Mouse (Mus musculus): ENCODE measurements around the gene Ust. TPM values are rescaled to one million over a fixed set of nuclear protein-coding genes. Genes with fewer than 3 reads are reported as not detected.

Ust gene
- polyA plus RNA-seq, 1 experiment from 2014 or later: 4.6 TPM

GRCm38 (mm10) chr10:8224641-8225040 lies 294.0 kb downstream of the Ust start:
- Histone ChIP-seq H3K36me3 (replicated peaks; ENCODE audit: control insufficient read depth, insufficient read depth, low read depth, low read length) (no peaks in the 10 kb centered on the region), H3K27ac (replicated peaks; ENCODE audit: low read depth, low read length) (no peak overlapping the region), H3K4me3 (ENCODE audit: low read depth, low read length) (no peak overlapping the region), H3K4me1 (ENCODE audit: control insufficient read depth, insufficient read depth, low read length) (no peaks in the 10 kb centered on the region), H3K9me3 (replicated peaks; ENCODE audit: control insufficient read depth, low read length) (no peaks in the 10 kb centered on the region), H3K9ac (replicated peaks; ENCODE audit: low read length) (no peak overlapping the region), H3K27me3 (ENCODE audit: control insufficient read depth, insufficient read depth, low read length) (no peaks in the 10 kb centered on the region), H3K4me2 (ENCODE audit: low read depth, low read length) (no peak overlapping the region)
- DNase-seq (ENCODE audit: low spot score): no peak
- no peak for ATAC-seq (replicated peaks; ENCODE audit: insufficient number of reproducible peaks, low FRiP score, low TSS enrichment, low read depth)
- 85% methylated on average over 2 of the region's 2 CpGs for WGBS

- H3K9ac ChIP-seq (replicated peaks; ENCODE audit: low read length): no peak overlapping the region
- no peaks in the 10 kb centered on the region for H3K36me3 ChIP-seq (replicated peaks; ENCODE audit: control insufficient read depth, insufficient read depth, low read depth, low read length)
- DNase-seq (ENCODE audit: low spot score) (no peak), ATAC-seq (replicated peaks; ENCODE audit: insufficient number of reproducible peaks, low FRiP score, low TSS enrichment, low read depth) (no peak)
- no peaks in the 10 kb centered on the region for H3K4me1 ChIP-seq (ENCODE audit: control insufficient read depth, insufficient read depth, low read length)
- no peak overlapping the region for H3K27ac ChIP-seq (replicated peaks; ENCODE audit: low read depth, low read length)
- WGBS: 70% methylated on average over 8 of the region's 8 CpGs
- H3K27me3 ChIP-seq (ENCODE audit: control insufficient read depth, insufficient read depth, low read length): no peaks in the 10 kb centered on the region
- no peaks in the 10 kb centered on the region for H3K9me3 ChIP-seq (replicated peaks; ENCODE audit: control insufficient read depth, low read length)
- H3K4me3 ChIP-seq (ENCODE audit: low read depth, low read length): no peak overlapping the region
- H3K4me2 ChIP-seq (ENCODE audit: low read depth, low read length): no peak overlapping the region
These were observed 294.6 kb downstream of the Ust start for GRCm38 (mm10) chr10:8224046-8224445.

GRCm38 (mm10) chr10:8216946-8217345 lies 301.7 kb downstream of the Ust start:
- no peak for DNase-seq (ENCODE audit: low spot score)
- H3K36me3 ChIP-seq (replicated peaks; ENCODE audit: control insufficient read depth, insufficient read depth, low read depth, low read length): no peaks in the 10 kb centered on the region
- no peak overlapping the region for H3K27ac ChIP-seq (replicated peaks; ENCODE audit: low read depth, low read length)
- 50% methylated on average over 8 of the region's 8 CpGs for WGBS
- H3K4me3 ChIP-seq (ENCODE audit: low read depth, low read length): no peak overlapping the region
- ATAC-seq (replicated peaks; ENCODE audit: insufficient number of reproducible peaks, low FRiP score, low TSS enrichment, low read depth): no peak
- H3K9me3 ChIP-seq (replicated peaks; ENCODE audit: control insufficient read depth, low read length): no peaks in the 10 kb centered on the region
- no peak overlapping the region for H3K9ac ChIP-seq (replicated peaks; ENCODE audit: low read length)
- no peaks in the 10 kb centered on the region for H3K4me1 ChIP-seq (ENCODE audit: control insufficient read depth, insufficient read depth, low read length)
- no peak overlapping the region for H3K4me2 ChIP-seq (ENCODE audit: low read depth, low read length)
- H3K27me3 ChIP-seq (ENCODE audit: control insufficient read depth, insufficient read depth, low read length): no peaks in the 10 kb centered on the region

GRCm38 (mm10) chr10:8215181-8215580 lies 303.4 kb downstream of the Ust start:
- 87% methylated on average over 3 of the region's 3 CpGs for WGBS
- no peak overlapping the region for H3K4me3 ChIP-seq (ENCODE audit: low read depth, low read length)
- H3K4me1 ChIP-seq (ENCODE audit: control insufficient read depth, insufficient read depth, low read length): no peaks in the 10 kb centered on the region
- DNase-seq (ENCODE audit: low spot score): no peak
- no peak overlapping the region for H3K9ac ChIP-seq (replicated peaks; ENCODE audit: low read length)
- no peaks in the 10 kb centered on the region for H3K27me3 ChIP-seq (ENCODE audit: control insufficient read depth, insufficient read depth, low read length)
- no peak overlapping the region for H3K27ac ChIP-seq (replicated peaks; ENCODE audit: low read depth, low read length)
- ATAC-seq (replicated peaks; ENCODE audit: insufficient number of reproducible peaks, low FRiP score, low TSS enrichment, low read depth): no peak
- no peaks in the 10 kb centered on the region for H3K9me3 ChIP-seq (replicated peaks; ENCODE audit: control insufficient read depth, low read length)
- no peak overlapping the region for H3K4me2 ChIP-seq (ENCODE audit: low read depth, low read length)
- H3K36me3 ChIP-seq (replicated peaks; ENCODE audit: control insufficient read depth, insufficient read depth, low read depth, low read length): no peaks in the 10 kb centered on the region

- 42% methylated on average over 16 of the region's 16 CpGs for WGBS
- H3K4me3 ChIP-seq (ENCODE audit: low read depth, low read length): no peak overlapping the region
- 0 out of 2 replicates have a peak overlapping the region, but pooled peaks have one; percentile 6 for H3K9ac ChIP-seq (replicated peaks; ENCODE audit: low read length)
- H3K36me3 ChIP-seq (replicated peaks; ENCODE audit: control insufficient read depth, insufficient read depth, low read depth, low read length): no peaks in the 10 kb centered on the region
- H3K27ac ChIP-seq (replicated peaks; ENCODE audit: low read depth, low read length): peak overlapping the region; percentile 59
- H3K27me3 ChIP-seq (ENCODE audit: control insufficient read depth, insufficient read depth, low read length): no peaks in the 10 kb centered on the region
- DNase-seq (ENCODE audit: low spot score) (peak; percentile 60), ATAC-seq (replicated peaks; ENCODE audit: insufficient number of reproducible peaks, low FRiP score, low TSS enrichment, low read depth) (peak; percentile 49)
- H3K4me2 ChIP-seq (ENCODE audit: low read depth, low read length): no peak overlapping the region
- no peaks in the 10 kb centered on the region for H3K9me3 ChIP-seq (replicated peaks; ENCODE audit: control insufficient read depth, low read length)
- H3K4me1 ChIP-seq (ENCODE audit: control insufficient read depth, insufficient read depth, low read length): no peaks in the 10 kb centered on the region
These were observed 304.7 kb downstream of the Ust start for GRCm38 (mm10) chr10:8213906-8214421.

GRCm38 (mm10) chr10:8213266-8213905 lies 305.2 kb downstream of the Ust start:
- no peak overlapping the region for H3K4me2 ChIP-seq (ENCODE audit: low read depth, low read length)
- ATAC-seq (replicated peaks; ENCODE audit: insufficient number of reproducible peaks, low FRiP score, low TSS enrichment, low read depth) (0 out of 2 replicates have a peak, but pooled peaks have one; percentile 54), DNase-seq (ENCODE audit: low spot score) (peak; percentile 62)
- H3K36me3 ChIP-seq (replicated peaks; ENCODE audit: control insufficient read depth, insufficient read depth, low read depth, low read length): no peaks in the 10 kb centered on the region
- peak overlapping the region; percentile 59 for H3K27ac ChIP-seq (replicated peaks; ENCODE audit: low read depth, low read length)
- H3K4me1 ChIP-seq (ENCODE audit: control insufficient read depth, insufficient read depth, low read length): no peaks in the 10 kb centered on the region
- H3K4me3 ChIP-seq (ENCODE audit: low read depth, low read length): no peak overlapping the region
- no peaks in the 10 kb centered on the region for H3K9me3 ChIP-seq (replicated peaks; ENCODE audit: control insufficient read depth, low read length)
- 0 out of 2 replicates have a peak overlapping the region, but pooled peaks have one; percentile 6 for H3K9ac ChIP-seq (replicated peaks; ENCODE audit: low read length)
- WGBS: 37% methylated on average over 10 of the region's 10 CpGs
- no peaks in the 10 kb centered on the region for H3K27me3 ChIP-seq (ENCODE audit: control insufficient read depth, insufficient read depth, low read length)

- H3K4me2 ChIP-seq (ENCODE audit: low read depth, low read length): no peak overlapping the region
- no peak overlapping the region for H3K9ac ChIP-seq (replicated peaks; ENCODE audit: low read length)
- no peak overlapping the region for H3K27ac ChIP-seq (replicated peaks; ENCODE audit: low read depth, low read length)
- no peaks in the 10 kb centered on the region for H3K4me1 ChIP-seq (ENCODE audit: control insufficient read depth, insufficient read depth, low read length)
- ATAC-seq (replicated peaks; ENCODE audit: insufficient number of reproducible peaks, low FRiP score, low TSS enrichment, low read depth) (no peak), DNase-seq (ENCODE audit: low spot score) (no peak)
- no peaks in the 10 kb centered on the region for H3K27me3 ChIP-seq (ENCODE audit: control insufficient read depth, insufficient read depth, low read length)
- WGBS: 78% methylated on average over 11 of the region's 11 CpGs
- H3K36me3 ChIP-seq (replicated peaks; ENCODE audit: control insufficient read depth, insufficient read depth, low read depth, low read length): no peaks in the 10 kb centered on the region
- H3K4me3 ChIP-seq (ENCODE audit: low read depth, low read length): no peak overlapping the region
- no peaks in the 10 kb centered on the region for H3K9me3 ChIP-seq (replicated peaks; ENCODE audit: control insufficient read depth, low read length)
These were observed 305.9 kb downstream of the Ust start for GRCm38 (mm10) chr10:8212611-8213226.

GRCm38 (mm10) chr10:8211694-8212093 lies 306.9 kb downstream of the Ust start:
- 90% methylated on average over 5 of the region's 5 CpGs for WGBS
- no peaks in the 10 kb centered on the region for H3K4me1 ChIP-seq (ENCODE audit: control insufficient read depth, insufficient read depth, low read length)
- H3K36me3 ChIP-seq (replicated peaks; ENCODE audit: control insufficient read depth, insufficient read depth, low read depth, low read length): no peaks in the 10 kb centered on the region
- no peaks in the 10 kb centered on the region for H3K9me3 ChIP-seq (replicated peaks; ENCODE audit: control insufficient read depth, low read length)
- H3K27ac ChIP-seq (replicated peaks; ENCODE audit: low read depth, low read length): no peak overlapping the region
- ATAC-seq (replicated peaks; ENCODE audit: insufficient number of reproducible peaks, low FRiP score, low TSS enrichment, low read depth) (no peak), DNase-seq (ENCODE audit: low spot score) (no peak)
- no peak overlapping the region for H3K9ac ChIP-seq (replicated peaks; ENCODE audit: low read length)
- no peak overlapping the region for H3K4me2 ChIP-seq (ENCODE audit: low read depth, low read length)
- no peaks in the 10 kb centered on the region for H3K27me3 ChIP-seq (ENCODE audit: control insufficient read depth, insufficient read depth, low read length)
- H3K4me3 ChIP-seq (ENCODE audit: low read depth, low read length): no peak overlapping the region
